Mouse (Mus musculus) small intestine, adult 10 weeks (tissue): ENCODE measurements around the gene Med24. TPM values are rescaled to one million over a fixed set of nuclear protein-coding genes. Genes with fewer than 3 reads are reported as not detected.

Experiments
- polyA plus RNA-seq: library from polyadenylated mRNA; stranded (reverse); fragments of 350-450 nt; fragmentation: Illumina TruSeq; extraction: RNeasy Lipid Tissue Mini Kit (QIAGEN cat#74804); gene quantifications from one replicate; pipeline ENCODE4 v1.2.3, GENCODE M21; 2014; ENCODE audit warnings: low replicate concordance

Med24 gene
- polyA plus RNA-seq, result 0.97 TPM

DNA sequence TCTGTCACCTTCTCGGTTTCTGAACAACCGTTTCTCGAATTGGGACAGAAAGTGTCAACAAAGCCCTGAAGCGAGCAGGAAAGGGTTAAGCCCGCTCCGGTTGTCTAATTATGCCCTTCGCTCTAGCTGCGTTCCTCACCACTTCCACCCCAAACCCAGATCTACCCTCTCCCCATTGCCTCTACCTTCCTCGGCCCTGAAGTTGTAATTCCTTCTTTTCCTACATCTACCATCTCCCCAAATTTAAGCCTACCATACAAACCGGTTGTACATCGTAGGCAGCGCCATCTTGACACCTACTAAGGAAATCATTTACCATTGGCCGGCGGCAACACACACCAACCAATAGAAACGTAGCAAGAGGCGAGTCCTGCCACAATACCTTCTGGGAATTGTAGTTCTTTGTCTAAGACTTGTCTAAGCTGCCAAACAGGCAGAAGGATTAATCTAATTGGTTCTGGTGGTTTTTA, at the start of gene Med24:
Med24 (minus strand) TSS at position 317 of the 470 bp plus-strand sequence.

DNA sequence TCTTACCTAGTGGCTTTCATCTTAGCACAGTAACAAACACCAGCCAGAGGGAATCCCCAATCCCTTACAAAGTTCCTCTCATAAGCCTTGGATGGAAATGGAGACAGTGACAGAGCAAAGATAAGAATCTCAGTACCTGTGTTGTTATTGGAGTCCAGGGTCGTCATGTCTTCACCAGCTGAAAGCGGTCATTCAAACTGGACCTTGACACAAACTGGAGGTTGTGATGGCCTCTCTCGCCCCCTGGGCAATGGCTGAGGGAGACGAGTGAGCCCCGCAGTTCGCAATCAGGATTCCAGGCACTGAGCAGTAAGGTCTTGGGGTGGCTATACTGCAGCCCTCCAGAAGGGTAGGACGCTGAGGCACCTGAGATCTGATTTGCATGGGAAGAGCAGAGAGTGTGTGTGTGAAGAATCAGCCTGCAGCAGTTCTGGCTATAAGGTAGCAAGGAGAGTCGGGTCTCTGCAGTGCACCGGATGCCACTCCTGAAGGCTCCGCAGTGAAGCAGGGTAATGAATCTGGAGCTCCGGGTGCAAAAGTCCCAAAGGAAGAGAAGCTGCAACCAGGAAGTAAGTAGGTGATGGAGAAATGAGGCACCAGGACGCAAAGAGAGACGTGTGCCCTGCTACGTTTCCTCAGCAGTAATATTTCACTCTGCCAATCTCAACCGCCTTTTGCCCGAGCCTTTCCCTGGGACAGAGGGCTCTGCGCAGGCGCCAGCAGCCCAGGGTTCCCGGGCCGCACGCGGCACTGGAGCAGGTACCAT, 45.5 kb upstream of the Med24 start, which contains the start of gene Nr1d1:
Nr1d1 (minus strand) TSS at position 752 of the 766 bp plus-strand sequence.

DNA sequence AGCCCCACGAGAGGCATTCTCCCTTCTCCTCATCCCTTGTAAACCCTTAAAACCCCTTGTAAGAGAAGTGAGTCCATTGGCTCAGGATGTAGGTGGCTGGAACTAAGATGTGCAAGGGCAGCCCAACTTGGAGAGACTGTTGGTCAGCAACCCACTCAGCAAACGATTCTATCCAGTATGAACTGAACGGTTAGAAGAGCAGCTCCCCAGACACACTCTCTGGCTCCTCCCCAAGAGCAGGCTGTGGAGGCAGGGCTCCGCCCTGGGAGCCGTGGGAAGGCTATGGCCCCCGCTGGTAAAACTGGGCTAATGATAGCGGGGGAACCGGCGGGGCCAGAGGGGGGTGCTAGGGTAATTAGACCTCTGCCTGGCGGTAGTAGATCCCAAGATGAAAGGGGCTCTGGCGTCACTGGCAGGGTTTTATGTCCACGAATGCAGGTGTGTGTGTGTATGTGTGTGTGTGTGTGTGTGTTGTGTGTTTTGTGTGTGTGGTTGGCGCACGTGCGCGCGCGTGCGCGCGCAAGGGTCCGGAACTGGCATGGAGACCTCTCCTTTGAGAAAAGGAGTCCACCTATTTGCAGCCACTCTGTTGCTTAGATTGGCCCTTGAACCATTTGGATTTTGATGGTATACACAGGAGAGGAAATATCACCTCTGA, 11.3 kb upstream of the Med24 start, which contains the start of gene Thra:
Thra (plus strand) TSS at position 246 of the 658 bp plus-strand sequence.

GRCm38 (mm10) chr11:98701213-98701670, 28.0 kb downstream of the Med24 start, which contains the start of gene Csf3:
Gene Csf3 (plus strand): TSS chr11:98701263.

GRCm38 (mm10) chr11:98681786-98682745, 47.2 kb downstream of the Med24 start, which contains the start of gene Psmd3:
Gene Psmd3 (plus strand): TSS chr11:98682554.

DNA sequence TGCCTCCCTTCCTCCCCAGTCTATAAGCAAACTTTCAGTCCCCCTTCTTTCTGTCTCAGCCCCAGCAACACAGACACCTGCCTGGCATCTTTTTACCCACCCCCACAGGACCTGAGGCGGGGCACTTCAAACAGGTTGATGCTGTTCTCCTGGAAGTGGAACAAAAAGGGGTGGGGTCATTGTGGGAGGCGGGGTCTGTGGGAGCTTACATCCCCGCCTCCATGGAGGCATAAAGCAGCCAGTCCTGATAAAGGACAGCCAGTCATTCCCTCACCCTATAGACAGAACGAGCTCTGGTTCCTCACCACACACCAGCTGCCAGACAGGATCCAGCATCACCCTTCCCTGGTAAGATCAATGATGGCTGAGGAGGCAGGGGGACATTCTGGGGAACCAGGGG, 65.1 kb downstream of the Med24 start, which contains the start of gene Gsdma:
Gsdma (plus strand) TSS at position 261 of the 400 bp plus-strand sequence.

Other genes starting within 250 kb of the Med24 start
- 5.1 TPM for gene Ikzf3, start 183.4 kb downstream of the Med24 start, polyA plus RNA-seq
- 1.0 TPM for gene Zpbp2, start 178.3 kb downstream of the Med24 start, polyA plus RNA-seq
- gene Ormdl3, start 142.1 kb downstream of the Med24 start, polyA plus RNA-seq, result 5.3 TPM
- gene Lrrc3c, start 131.1 kb downstream of the Med24 start, polyA plus RNA-seq, result not detected
- gene Gm12355, start 103.8 kb downstream of the Med24 start, polyA plus RNA-seq, result not detected
- not detected for gene Gsdma3, start 103.1 kb downstream of the Med24 start, polyA plus RNA-seq
- 0.71 TPM for gene Gsdma2, start 82.7 kb downstream of the Med24 start, polyA plus RNA-seq
- 0.33 TPM for gene Gsdma, start 65.1 kb downstream of the Med24 start, polyA plus RNA-seq
- gene Psmd3, start 46.9 kb downstream of the Med24 start, polyA plus RNA-seq, result 9.9 TPM
- gene Csf3, start 28.2 kb downstream of the Med24 start, polyA plus RNA-seq, result not detected
- gene Thra, start 11.2 kb upstream of the Med24 start, polyA plus RNA-seq, result 3.7 TPM
- 3.0 TPM for gene Nr1d1, start 45.9 kb upstream of the Med24 start, polyA plus RNA-seq
- 71.9 TPM for gene Msl1, start 66.1 kb upstream of the Med24 start, polyA plus RNA-seq
- 18.7 TPM for gene Casc3, start 75.5 kb upstream of the Med24 start, polyA plus RNA-seq
- gene Rapgefl1, start 107.3 kb upstream of the Med24 start, polyA plus RNA-seq, result 4.2 TPM
- gene Wipf2, start 134.2 kb upstream of the Med24 start, polyA plus RNA-seq, result 19.3 TPM
- 3.2 TPM for gene Cdc6, start 178.4 kb upstream of the Med24 start, polyA plus RNA-seq
- gene Rara, start 198.4 kb upstream of the Med24 start, polyA plus RNA-seq, result 0.74 TPM